Mouse (Mus musculus): Measurements from ENCODE around the gene Rnf26.
A peak's percentile ranks its signal among the peaks of the same experiment; 100 is the strongest.
"Not testable (repeated sequence)": the region's sequence is repeated elsewhere in the genome, so short reads cannot be mapped to it uniquely, and the experiment has no call there.

Gene Rnf26

GRCm38 (mm10) chr9:44125546-44126428 lies 12.5 kb upstream of the Rnf26 start:
- peak; percentile 59 to 88 for DNase-seq (ENCODE audit: low spot score in 2 of 2)

GRCm38 (mm10) chr9:44125026-44125425 lies 11.7 kb upstream of the Rnf26 start:
- DNase-seq (ENCODE audit: low spot score in 2 of 2), result no peak

- DNase-seq (ENCODE audit: low spot score in 2 of 2), result no peak
Measured at GRCm38 (mm10) chr9:44124317-44124716, 11.0 kb upstream of the Rnf26 start.

- no peak for DNase-seq (ENCODE audit: low spot score in 2 of 2)
Measured at GRCm38 (mm10) chr9:44119948-44120465, 6.7 kb upstream of the Rnf26 start.

GRCm38 (mm10) chr9:44119011-44119410 lies 5.7 kb upstream of the Rnf26 start:
- peak; percentile 55 to 82 for DNase-seq (ENCODE audit: low spot score in 2 of 2)

- DNase-seq (ENCODE audit: low spot score in 2 of 2), result no peak
Measured at GRCm38 (mm10) chr9:44116182-44116581, 2.9 kb upstream of the Rnf26 start.

- DNase-seq (ENCODE audit: low spot score in 2 of 2), result no peak
Measured at GRCm38 (mm10) chr9:44115599-44115998, 2.3 kb upstream of the Rnf26 start.

GRCm38 (mm10) chr9:44114453-44114852 lies 1.1 kb upstream of the Rnf26 start:
- DNase-seq (ENCODE audit: low spot score in 2 of 2), result no peak

- not testable (repeated sequence) for DNase-seq (ENCODE audit: low spot score in 2 of 2)
Measured at GRCm38 (mm10) chr9:44111909-44112308, 1.4 kb downstream of the Rnf26 start.

GRCm38 (mm10) chr9:44109360-44110095 lies 3.8 kb downstream of the Rnf26 start:
- peak; percentile 79 to 85 for DNase-seq (ENCODE audit: low spot score in 2 of 2)

GRCm38 (mm10) chr9:44108269-44109055 lies 4.9 kb downstream of the Rnf26 start:
- DNase-seq (ENCODE audit: low spot score in 2 of 2), result no peak

GRCm38 (mm10) chr9:44107557-44108179 lies 5.6 kb downstream of the Rnf26 start:
- DNase-seq (ENCODE audit: low spot score in 2 of 2), result peak in 1 of 2 experiments; percentile 57

GRCm38 (mm10) chr9:44107110-44107509 lies 6.2 kb downstream of the Rnf26 start, which contains the start of gene C1qtnf5:
Gene C1qtnf5 (plus strand): TSS chr9:44107245.
- DNase-seq (ENCODE audit: low spot score in 2 of 2), result no peak

GRCm38 (mm10) chr9:44106596-44106995 lies 6.7 kb downstream of the Rnf26 start:
- DNase-seq (ENCODE audit: low spot score in 2 of 2), result no peak

GRCm38 (mm10) chr9:44106182-44106581 lies 7.1 kb downstream of the Rnf26 start:
- no peak for DNase-seq (ENCODE audit: low spot score in 2 of 2)

- DNase-seq (ENCODE audit: low spot score in 2 of 2), result no peak
Measured at GRCm38 (mm10) chr9:44105781-44106180, 7.5 kb downstream of the Rnf26 start.

GRCm38 (mm10) chr9:44104881-44105280 lies 8.4 kb downstream of the Rnf26 start:
- DNase-seq (ENCODE audit: low spot score in 2 of 2), result no peak

- no peak for DNase-seq (ENCODE audit: low spot score in 2 of 2)
Measured at GRCm38 (mm10) chr9:44101490-44101889, 11.8 kb downstream of the Rnf26 start, which contains the start of gene Mfrp. Gene Mfrp (plus strand): TSS chr9:44101729.

GRCm38 (mm10) chr9:44096536-44096935 lies 16.8 kb downstream of the Rnf26 start:
- no peak for DNase-seq (ENCODE audit: low spot score in 2 of 2)

GRCm38 (mm10) chr9:44095781-44096180 lies 17.5 kb downstream of the Rnf26 start:
- no peak for DNase-seq (ENCODE audit: low spot score in 2 of 2)

- peak in 1 of 2 experiments; percentile 15 for DNase-seq (ENCODE audit: low spot score in 2 of 2)
Measured at GRCm38 (mm10) chr9:44094737-44095136, 18.6 kb downstream of the Rnf26 start.

All from spleen, postnatal 10 days (tissue).